Mouse (Mus musculus) cortical plate, adult 2 months (tissue): ENCODE results near the gene Abcd1.

Experiments
- CTCF ChIP-seq: fragments of 200-500 bp; IDR thresholded peaks from 2 replicates; pipeline ENCODE4 v1.5.1; 2011; ENCODE audit warnings: mild to moderate bottlenecking, control low read depth, low read length; ENCODE audit not compliant: insufficient read depth; ENCODE audit errors: extremely low read depth
- POLR2A ChIP-seq: fragments of 200-500 bp; IDR thresholded peaks from 2 replicates; pipeline ENCODE4 v1.6.1; 2011; ENCODE audit warnings: mild to moderate bottlenecking, low read length, control low read depth; ENCODE audit not compliant: insufficient read depth; ENCODE audit errors: extremely low read depth

DNA sequence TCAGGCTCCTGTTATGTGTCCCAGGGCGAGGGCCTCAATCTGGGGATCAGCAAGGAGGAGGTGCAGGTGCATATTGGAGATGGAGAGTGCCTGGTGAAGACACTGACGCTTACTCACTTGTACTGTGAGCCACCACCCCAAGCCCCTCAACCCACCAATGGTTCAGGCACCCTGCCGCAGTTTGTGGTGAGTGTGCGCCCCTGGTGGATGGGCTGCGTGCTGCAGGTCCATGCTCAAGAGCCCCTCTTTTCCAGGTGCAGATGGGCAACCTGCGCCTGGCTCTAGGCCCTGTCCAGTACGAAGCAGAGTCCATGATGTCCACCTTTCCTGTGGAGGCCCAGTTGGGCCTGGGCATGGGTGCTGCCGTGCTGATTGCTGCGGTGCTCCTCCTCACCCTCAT, 50.9 kb downstream of the Abcd1 start:
- TF ChIP-seq CTCF (peak; percentile 42), POLR2A (no peak)
